ENCODE assay signal across 8 mouse cellular contexts in the genomic region with DNA sequence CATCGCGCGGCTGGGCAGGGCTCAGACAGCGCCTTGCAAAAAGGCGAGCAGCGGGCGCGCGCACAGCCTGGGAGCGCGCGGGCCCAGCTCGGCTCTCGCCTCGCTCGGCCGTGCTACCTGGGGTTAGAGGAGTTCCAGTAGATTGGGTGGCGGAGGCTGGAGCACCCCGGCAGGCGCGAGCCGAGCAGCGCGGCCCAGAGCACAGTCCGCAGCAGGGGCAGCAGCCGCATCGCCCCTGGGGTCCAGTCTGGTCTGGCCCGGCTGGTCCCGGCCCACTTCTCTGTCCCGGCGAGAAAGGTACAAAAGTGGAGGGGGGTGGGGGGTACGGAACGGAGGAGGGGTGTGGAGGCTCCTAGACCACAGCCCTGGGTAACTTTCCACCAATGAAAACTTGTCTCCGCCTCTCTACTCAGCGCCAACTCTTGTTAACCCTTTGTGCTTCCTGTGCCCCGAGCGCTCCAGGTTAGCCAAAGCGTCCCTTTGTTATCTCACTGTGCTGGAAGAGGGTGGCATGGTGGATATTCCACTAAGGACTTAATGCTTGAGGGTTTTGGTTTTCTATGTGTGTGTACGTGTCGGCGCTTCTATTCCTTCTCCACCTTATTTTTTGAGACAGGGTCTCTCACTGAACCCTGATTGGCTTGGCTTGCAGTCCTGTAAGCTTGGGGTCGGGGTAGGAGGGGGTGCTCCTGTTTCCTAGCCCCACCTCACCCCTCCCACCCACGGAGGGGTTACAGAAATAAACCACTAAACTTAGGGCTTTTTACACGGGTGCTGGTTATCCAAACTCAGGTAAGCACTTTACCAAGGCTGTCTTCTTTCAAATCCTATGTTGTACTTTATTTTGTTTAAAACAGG. TPM values are rescaled to one million over a fixed set of nuclear protein-coding genes. Genes with fewer than 3 reads are reported as not detected.
A peak's percentile ranks its signal among the peaks of the same experiment; 100 is the strongest.
DNase-seq lines count a peak whose midpoint lies in the region; ATAC-seq and TF ChIP-seq lines count a peak whose summit lies in the region.

A gene (minus strand): TSS at position 308 of the 858 bp plus-strand sequence.

- no peak within 1 kb of the TSS for H3K27ac ChIP-seq in cerebellum, adult 2 months (ENCODE audit: insufficient read depth, low read length)
- no peak within 1 kb of the TSS for H3K27ac ChIP-seq in MEL (ENCODE audit: control insufficient read depth, low read depth, low read length)
- peak within 1 kb of the TSS; percentile 96 for H3K27ac ChIP-seq in embryonic facial prominence, embryonic 14.5 days (replicated peaks; ENCODE audit: low read depth, low read length)
- H3K27ac ChIP-seq in hindbrain, embryonic 15.5 days (replicated peaks), result peak within 1 kb of the TSS; percentile 66

- H3K79me2 ChIP-seq in MEL (ENCODE audit: control insufficient read depth, insufficient read depth, low read length, poor library complexity), result no peaks in the 10 kb centered on the region; the same call in 1 of the 2 replicates

- H3K9me3 ChIP-seq in MEL (replicated peaks; ENCODE audit: insufficient read depth, low read length), result no peaks in the 10 kb centered on the region
- H3K9me3 ChIP-seq in embryonic facial prominence, embryonic 14.5 days (ENCODE audit: control insufficient read depth, low read length), result no peaks in the 10 kb centered on the region
- no peaks in the 10 kb centered on the region for H3K9me3 ChIP-seq in hindbrain, embryonic 15.5 days

- H3K4me1 ChIP-seq in cerebellum, adult 2 months (ENCODE audit: control insufficient read depth, insufficient read depth, low read length), result no peaks in the 10 kb centered on the region
- peaks cover 4 to 11% of the 10 kb centered on the region in 2 experiments for H3K4me1 ChIP-seq in MEL (ENCODE audit: control insufficient read depth in 1 of 2, insufficient read depth in 2 of 2, low read length in 2 of 2)
- peaks cover 25% of the 10 kb centered on the region for H3K4me1 ChIP-seq in embryonic facial prominence, embryonic 14.5 days (ENCODE audit: control insufficient read depth, insufficient read depth, low read length)
- peaks cover 61% of the 10 kb centered on the region for H3K4me1 ChIP-seq in hindbrain, embryonic 15.5 days (replicated peaks)

- no peak for DNase-seq in cerebellum, adult 2 months
- DNase-seq in cerebellum, adult 11-12 months, result no peak
- DNase-seq in MEL (ENCODE audit: low read depth, low spot score) (peak; percentile 90), liver (peak; percentile 55)
- DNase-seq in embryonic facial prominence, embryonic 14.5 days (ENCODE audit: low spot score), result peak; percentile 95
- peak; percentile 84 for DNase-seq in neural tube, embryonic 10.5 days (ENCODE audit: extremely low spot score, low spot score)
- DNase-seq in frontal cortex, postnatal 36 days (ENCODE audit: low spot score in 2 of 2), result no peak

- TF ChIP-seq RAD21 in MEL (IDR thresholded peaks at IDR 0.05; ENCODE audit: low read depth, low read length), result no peak

- peak within 1 kb of the TSS; percentile 71 for H3K9ac ChIP-seq in MEL (ENCODE audit: control insufficient read depth, low read depth, low read length, poor library complexity, severe bottlenecking)
- peak within 1 kb of the TSS; percentile 94 for H3K9ac ChIP-seq in embryonic facial prominence, embryonic 14.5 days (ENCODE audit: low read depth, low read length)
- H3K9ac ChIP-seq in hindbrain, embryonic 15.5 days, result peak within 1 kb of the TSS; percentile 59

- H3K4me3 ChIP-seq in cerebellum, adult 2 months (replicated peaks; ENCODE audit: insufficient read depth, low read depth, low read length), result peak within 1 kb of the TSS; percentile 54
- H3K4me3 ChIP-seq in MEL (ENCODE audit: control insufficient read depth in 1 of 2, insufficient read depth in 1 of 2, low read depth in 2 of 2, low read length in 2 of 2), result peak within 1 kb of the TSS; percentile 70 to 94
- peak within 1 kb of the TSS; percentile 96 for H3K4me3 ChIP-seq in embryonic facial prominence, embryonic 14.5 days (ENCODE audit: low read depth, low read length)
- H3K4me3 ChIP-seq in hindbrain, embryonic 15.5 days, result peak within 1 kb of the TSS; percentile 84

- peak within 1 kb of the TSS; percentile 74 for H3K4me2 ChIP-seq in embryonic facial prominence, embryonic 14.5 days (ENCODE audit: low read depth, low read length)
- H3K4me2 ChIP-seq in hindbrain, embryonic 15.5 days, result peak within 1 kb of the TSS; percentile 95

- no peak for TF ChIP-seq CTCF in cerebellum, adult 2 months (IDR thresholded peaks at IDR 0.05; ENCODE audit: borderline replicate concordance, insufficient read depth, low read depth, low read length)
- TF ChIP-seq CTCF in MEL (IDR thresholded peaks at IDR 0.05 in 2 of 3, conservative IDR thresholded peaks at IDR 0.05 in 1 of 3; ENCODE audit: control insufficient read depth in 1 of 3, insufficient read depth in 1 of 3, low read depth in 2 of 3, low read length in 3 of 3, poor library complexity in 1 of 3, severe bottlenecking in 1 of 3), result no peak

- no peak for TF ChIP-seq EP300 in MEL (IDR thresholded peaks at IDR 0.05; ENCODE audit: low read depth in 1 of 2, low read length in 2 of 2)

- H3K36me3 ChIP-seq in MEL (ENCODE audit: control insufficient read depth in 1 of 2, insufficient read depth in 2 of 2, low read length in 2 of 2), result peaks cover 0 to 8% of the 10 kb centered on the region in 2 experiments; a peak in 2 of 4 replicates
- H3K36me3 ChIP-seq in embryonic facial prominence, embryonic 14.5 days (ENCODE audit: control insufficient read depth, insufficient read depth, low read length), result peaks cover 25% of the 10 kb centered on the region
- H3K36me3 ChIP-seq in hindbrain, embryonic 15.5 days, result no peaks in the 10 kb centered on the region

- H3K27me3 ChIP-seq in cerebellum, adult 2 months (ENCODE audit: control insufficient read depth, insufficient read depth, low read length), result no peaks in the 10 kb centered on the region
- no peaks in the 10 kb centered on the region for H3K27me3 ChIP-seq in MEL (ENCODE audit: control insufficient read depth in 1 of 2, insufficient read depth in 2 of 2, low read length in 2 of 2)
- no peaks in the 10 kb centered on the region for H3K27me3 ChIP-seq in embryonic facial prominence, embryonic 14.5 days (replicated peaks; ENCODE audit: control insufficient read depth, insufficient read depth, low read length)
- no peaks in the 10 kb centered on the region for H3K27me3 ChIP-seq in hindbrain, embryonic 15.5 days

- WGBS in cerebellum, adult 2 months, result 3% methylated on average over 44 of the region's 44 CpGs
- 1% methylated on average over 13 of the region's 44 CpGs for WGBS in embryonic facial prominence, embryonic 14.5 days
- under 1% methylated on average over 43 of the region's 44 CpGs for WGBS in hindbrain, embryonic 15.5 days

- peak; percentile 91 for ATAC-seq in embryonic facial prominence, embryonic 14.5 days (ENCODE audit: low read depth)
- ATAC-seq in hindbrain, embryonic 15.5 days (ENCODE audit: low FRiP score, low read depth), result peak; percentile 73

- no peak for TF ChIP-seq POLR2A in cerebellum, adult 2 months (IDR thresholded peaks at IDR 0.05; ENCODE audit: borderline replicate concordance, insufficient read depth, low read length)
- peak in 1 of 2 experiments; percentile 23; a peak in 1 of 4 replicates for TF ChIP-seq POLR2A in MEL (IDR thresholded peaks at IDR 0.05; ENCODE audit: control insufficient read depth in 1 of 2, insufficient read depth in 1 of 2, low read depth in 1 of 2, low read length in 2 of 2, poor library complexity in 1 of 2)

TF ChIP-seq in MEL, 35 proteins besides CTCF, POLR2A, EP300 and RAD21:
- no peak for TF ChIP-seq MEF2A (IDR thresholded peaks at IDR 0.05; ENCODE audit: extremely low read depth, insufficient replicate concordance, low read depth, low read length, poor library complexity, severe bottlenecking)
- peak; percentile 84 for TF ChIP-seq MAZ (IDR thresholded peaks at IDR 0.05; ENCODE audit: low read depth, low read length)
- TF ChIP-seq SMC3 (IDR thresholded peaks at IDR 0.05; ENCODE audit: low read depth, low read length), result 0 out of 2 replicates have a peak, but pooled peaks have one; percentile 2
- TF ChIP-seq MXI1 (IDR thresholded peaks at IDR 0.05; ENCODE audit: low read depth, low read length), result 0 out of 2 replicates have a peak, but pooled peaks have one; percentile 47
- no peak for TF ChIP-seq NRF1 (IDR thresholded peaks at IDR 0.05; ENCODE audit: insufficient read depth, low read depth, low read length, poor library complexity, severe bottlenecking)
- TF ChIP-seq HCFC1 (IDR thresholded peaks at IDR 0.05; ENCODE audit: low read depth, low read length), result peak; percentile 67
- TF ChIP-seq NELFE (IDR thresholded peaks at IDR 0.05; ENCODE audit: low read depth, low read length), result peak; percentile 31; the same call in 1 of the 2 replicates
- TF ChIP-seq ZKSCAN1 (IDR thresholded peaks at IDR 0.05; ENCODE audit: low read depth, low read length), result no peak
- TF ChIP-seq SIN3A (IDR thresholded peaks at IDR 0.05; ENCODE audit: low read length), result peak; percentile 89
- TF ChIP-seq TBP (IDR thresholded peaks at IDR 0.05; ENCODE audit: low read depth, low read length), result 0 out of 2 replicates have a peak, but pooled peaks have one; percentile 27
- TF ChIP-seq UBTF (IDR thresholded peaks at IDR 0.05; ENCODE audit: borderline replicate concordance, insufficient read depth, low read depth, low read length), result peak; percentile 84; the same call in 1 of the 2 replicates
- 0 out of 2 replicates have a peak, but pooled peaks have one; percentile 14 for TF ChIP-seq MAX (IDR thresholded peaks at IDR 0.05; ENCODE audit: low read length)

RNA-seq across cellular contexts. Expression of the gene that starts here (rescaled TPM):
- polyA plus RNA-seq in cerebellum, adult 2 months (2012; rRNA removed), result 0.36 and 0.64 TPM in 2 replicates
- 1.4 and 1.9 TPM in 2 replicates for total RNA-seq in MEL (2012; rRNA removed)
- 1 to 10 TPM in 1 of 2 experiments, not detected in 1; 4.5 TPM for polyA plus RNA-seq in MEL (2012; ENCODE audit: insufficient read depth in 1 of 2, insufficient read length in 2 of 2, low read depth in 1 of 2, low replicate concordance in 2 of 2, missing spikeins in 1 of 2)
- 17.5 and 20.7 TPM in 2 replicates for polyA plus RNA-seq in embryonic facial prominence, embryonic 14.5 days (2014; fragmentation: Nextera tagmentation; extraction: Ambion mirVana)
- polyA plus RNA-seq in hindbrain, embryonic 15.5 days (2015; fragmentation: Nextera tagmentation; extraction: Ambion mirVana), result 6.0 and 7.4 TPM in 2 replicates

Comparison
In these comparisons a context has a peak if more than half of its experiments do, and no peak if none do; other contexts are left out.
1. DNase-seq: peak in MEL (single experiment), embryonic facial prominence, embryonic 14.5 days (single experiment), liver (single experiment) and neural tube, embryonic 10.5 days (single experiment); none in cerebellum, adult 2 months (0 of 2), cerebellum, adult 11-12 months (single experiment) and frontal cortex, postnatal 36 days (0 of 2).
2. H3K27ac ChIP-seq: peak in embryonic facial prominence, embryonic 14.5 days (single experiment) and hindbrain, embryonic 15.5 days (single experiment); none in cerebellum, adult 2 months (single experiment) and MEL (single experiment).
3. Peak in every context shown above with its lines, with median percentiles within 50 percentile points of each other: H3K4me3 ChIP-seq and H3K9ac ChIP-seq.